Mouse (Mus musculus) cerebellum, adult 2 months (tissue): ENCODE results near the gene Dusp15.

ENCODE experiments used
- CTCF ChIP-seq: fragments of 200-500 bp; IDR thresholded peaks from 2 replicates; pipeline ENCODE4 v1.5.1; 2011; ENCODE audit warnings: low read depth, mild to moderate bottlenecking, control low read depth, low read length, moderate library complexity, borderline replicate concordance; ENCODE audit not compliant: insufficient read depth
- POLR2A ChIP-seq: fragments of 200-500 bp; IDR thresholded peaks from 2 replicates; pipeline ENCODE4 v1.6.1; 2011; ENCODE audit warnings: low read length, control low read depth, borderline replicate concordance; ENCODE audit not compliant: insufficient read depth

DNA sequence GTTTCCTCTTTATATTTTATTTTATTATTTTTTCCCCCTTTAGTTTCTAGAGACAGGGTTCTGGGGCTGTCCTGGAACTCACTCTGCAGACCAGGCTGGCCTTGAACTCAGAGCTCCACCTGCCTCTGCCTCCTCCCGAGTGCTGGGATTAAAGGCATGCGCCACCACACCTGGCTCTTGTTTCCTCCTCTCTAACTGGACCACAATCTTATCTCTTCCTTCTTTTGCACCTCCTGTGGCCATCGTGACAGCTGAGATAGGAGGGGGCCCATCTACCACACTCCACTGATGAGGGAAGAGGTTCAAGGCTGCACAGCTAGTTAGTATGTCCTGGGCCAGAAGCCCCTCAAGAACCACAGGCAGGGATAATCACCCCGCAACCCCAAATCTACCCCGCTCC is 27.0 kb downstream of the Dusp15 start:
- no peak for TF ChIP-seq POLR2A
- TF ChIP-seq CTCF: no peak
